Mouse (Mus musculus): ENCODE measurements around the gene Auts2.

The Auts2 gene

GRCm38 (mm10) chr5:131544381-131544780, 998.8 kb downstream of the Auts2 start:
- DNase-seq (ENCODE audit: low read depth in 2 of 2, low spot score in 2 of 2): no peak

DNA sequence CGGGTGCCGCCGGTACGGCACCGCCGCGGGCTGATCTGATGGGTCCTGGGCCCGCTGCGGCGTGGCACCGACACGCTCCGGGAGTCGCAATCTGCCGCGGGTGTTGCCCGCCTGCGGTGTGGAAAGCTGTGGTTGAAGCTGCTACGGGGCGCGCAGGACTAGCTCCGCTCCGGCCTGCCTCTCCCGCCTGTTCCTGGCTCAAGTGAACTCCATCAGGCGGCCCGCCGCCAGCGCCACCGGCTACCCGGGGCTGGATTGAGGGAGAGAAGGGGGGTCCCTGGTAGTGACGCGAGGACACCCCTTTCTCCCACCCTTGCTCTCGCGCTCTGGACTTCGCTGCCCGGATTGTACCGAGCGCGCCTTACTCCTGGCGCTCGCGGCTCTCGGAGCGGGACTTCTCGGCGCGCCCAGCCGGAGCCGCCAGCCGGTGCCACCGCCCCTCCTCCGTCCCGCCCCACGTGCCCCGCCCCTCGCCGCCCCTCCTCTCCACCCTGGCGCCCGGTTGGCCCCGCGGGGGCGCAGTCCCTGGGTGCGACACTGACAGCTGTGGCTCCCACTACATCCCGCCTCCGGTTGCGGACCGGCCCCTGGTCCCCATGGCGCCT, 1004.7 kb downstream of the Auts2 start:
- DNase-seq (ENCODE audit: low read depth in 2 of 2, low spot score in 2 of 2): no peak

DNA sequence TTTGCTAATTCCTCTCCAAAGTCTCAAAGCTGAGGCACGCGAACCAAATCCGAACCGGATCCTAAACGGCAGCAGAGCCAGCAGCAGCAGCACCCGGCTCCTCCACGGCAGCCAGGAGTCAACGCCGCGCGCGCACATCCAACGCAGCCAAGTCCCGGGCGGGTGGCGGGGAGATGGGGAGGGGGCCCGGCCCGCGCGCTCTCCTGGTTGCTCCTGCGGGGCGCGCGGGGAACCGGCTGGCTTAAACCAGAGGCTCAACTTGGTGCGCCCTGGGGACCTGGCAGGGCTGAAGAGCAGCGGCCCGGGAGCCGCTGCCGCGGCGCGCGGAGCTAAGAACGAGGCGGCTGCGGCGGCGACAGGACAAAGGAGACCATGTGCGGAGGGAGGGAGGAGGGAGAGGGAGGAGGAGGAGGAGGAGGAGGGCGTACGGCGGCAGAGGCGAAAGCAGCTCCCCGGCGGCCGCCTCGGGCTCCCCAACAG, 1005.3 kb downstream of the Auts2 start:
- no peak for DNase-seq (ENCODE audit: low read depth in 2 of 2, low spot score in 2 of 2)

GRCm38 (mm10) chr5:131537155-131537830, 1005.9 kb downstream of the Auts2 start:
- no peak for DNase-seq (ENCODE audit: low read depth in 2 of 2, low spot score in 2 of 2)

DNA sequence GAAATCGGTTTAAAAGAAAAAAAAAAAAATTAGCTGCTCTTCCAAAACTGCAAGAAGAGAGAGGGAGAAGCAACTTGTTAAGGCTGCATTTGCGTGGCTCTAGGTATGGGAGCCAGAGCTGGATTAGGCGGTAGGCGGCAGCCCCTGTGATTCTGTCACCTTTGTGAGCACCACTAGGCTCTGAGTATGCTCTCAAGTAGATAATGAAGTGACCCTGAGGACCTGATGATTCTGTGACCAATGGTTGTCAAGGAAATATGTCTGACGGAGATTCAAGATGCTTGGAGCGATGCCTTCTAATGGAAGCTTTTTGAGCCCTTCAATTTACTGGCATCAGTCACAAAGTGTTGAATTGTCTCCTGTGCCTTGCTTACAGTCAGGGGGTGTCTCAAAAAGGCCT, 1007.4 kb downstream of the Auts2 start:
- DNase-seq (ENCODE audit: low read depth in 2 of 2, low spot score in 2 of 2): no peak

DNA sequence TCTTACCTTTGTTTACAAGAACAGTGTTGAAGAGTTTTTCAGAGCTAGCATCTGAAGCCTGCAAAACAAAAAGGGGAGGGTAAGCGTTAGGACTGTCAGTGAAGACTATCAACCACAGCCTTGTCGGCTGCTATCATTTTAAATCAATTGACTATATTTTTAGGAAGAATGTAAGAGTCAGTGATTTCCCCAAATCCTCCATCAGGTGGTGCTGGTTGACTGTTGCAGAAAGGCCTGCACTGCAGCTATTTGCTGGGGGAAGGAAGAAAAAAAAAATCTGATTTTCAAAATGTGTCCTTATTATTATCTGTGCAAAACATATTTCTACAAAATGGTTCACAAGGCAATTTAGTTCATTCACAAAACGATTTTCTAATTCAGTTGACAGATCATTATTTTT, 1009.3 kb downstream of the Auts2 start:
- no peak for DNase-seq (ENCODE audit: low read depth in 2 of 2, low spot score in 2 of 2)

GRCm38 (mm10) chr5:131531744-131532552, 1011.2 kb downstream of the Auts2 start:
- DNase-seq (ENCODE audit: low read depth in 2 of 2, low spot score in 2 of 2): no peak

GRCm38 (mm10) chr5:131530828-131531227, 1012.3 kb downstream of the Auts2 start:
- no peak for DNase-seq (ENCODE audit: low read depth in 2 of 2, low spot score in 2 of 2)

- no peak for DNase-seq (ENCODE audit: low read depth in 2 of 2, low spot score in 2 of 2)
These were observed 1016.5 kb downstream of the Auts2 start for GRCm38 (mm10) chr5:131526666-131527065.

DNA sequence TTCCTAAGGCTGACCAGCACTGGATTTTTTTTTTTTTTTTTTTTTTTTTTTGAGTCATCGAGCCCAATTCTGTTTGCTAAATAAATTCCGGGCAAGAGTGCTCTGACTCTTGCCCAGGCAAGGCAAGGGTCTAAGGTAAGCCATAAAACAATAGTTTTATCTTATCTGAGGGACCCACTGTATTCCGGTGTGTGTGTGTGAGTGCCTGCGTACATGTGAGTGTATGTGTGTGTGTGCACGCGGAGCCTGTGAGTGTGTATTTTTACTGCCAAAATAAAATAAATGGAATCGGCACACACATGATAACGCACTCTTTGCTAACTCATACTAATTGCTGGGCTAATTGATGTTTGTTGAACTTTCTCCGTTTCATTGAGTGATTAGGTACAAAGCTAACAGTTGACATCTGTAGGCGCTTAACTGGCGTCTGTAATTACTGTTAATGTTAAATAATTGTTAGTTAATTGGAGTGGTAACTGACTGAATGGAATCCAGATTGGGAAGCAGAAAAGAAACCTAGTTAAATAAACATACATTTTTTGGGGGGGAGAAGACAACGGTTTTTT, 1018.2 kb downstream of the Auts2 start:
- no peak for DNase-seq (ENCODE audit: low read depth in 2 of 2, low spot score in 2 of 2)

DNA sequence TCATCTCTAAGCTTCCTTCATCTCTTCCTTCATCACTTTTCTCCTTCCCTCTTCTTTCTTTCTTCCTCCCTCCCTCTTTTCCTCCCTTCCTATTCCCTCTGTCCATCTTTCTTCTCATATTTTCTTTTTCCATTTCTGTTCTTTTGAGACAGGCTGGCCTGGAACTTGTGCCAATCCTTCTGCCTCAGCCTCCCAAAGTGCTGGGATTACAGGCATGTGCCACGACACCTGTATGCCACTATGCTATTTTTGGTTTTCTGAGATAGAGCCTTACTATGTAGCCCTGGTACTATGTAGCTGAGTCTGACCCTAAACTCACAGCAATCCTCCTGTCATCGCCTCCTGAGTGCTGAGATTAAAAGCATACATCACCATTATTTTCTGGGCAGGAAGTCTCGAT, 1023.6 kb downstream of the Auts2 start:
- no peak for DNase-seq (ENCODE audit: low read depth in 2 of 2, low spot score in 2 of 2)

GRCm38 (mm10) chr5:131517677-131518076, 1025.5 kb downstream of the Auts2 start:
- DNase-seq (ENCODE audit: low read depth in 2 of 2, low spot score in 2 of 2): no peak

- DNase-seq (ENCODE audit: low read depth in 2 of 2, low spot score in 2 of 2): no peak
These were observed 1027.3 kb downstream of the Auts2 start for GRCm38 (mm10) chr5:131515707-131516407.

GRCm38 (mm10) chr5:131513753-131514152, 1029.4 kb downstream of the Auts2 start:
- DNase-seq (ENCODE audit: low read depth in 2 of 2, low spot score in 2 of 2): no peak

GRCm38 (mm10) chr5:131512617-131513016, 1030.5 kb downstream of the Auts2 start:
- no peak for DNase-seq (ENCODE audit: low read depth in 2 of 2, low spot score in 2 of 2)

- no peak for DNase-seq (ENCODE audit: low read depth in 2 of 2, low spot score in 2 of 2)
These were observed 1032.5 kb downstream of the Auts2 start for GRCm38 (mm10) chr5:131510659-131511058.

- DNase-seq (ENCODE audit: low read depth in 2 of 2, low spot score in 2 of 2): no peak
These were observed 1033.8 kb downstream of the Auts2 start for GRCm38 (mm10) chr5:131509315-131509714.

DNA sequence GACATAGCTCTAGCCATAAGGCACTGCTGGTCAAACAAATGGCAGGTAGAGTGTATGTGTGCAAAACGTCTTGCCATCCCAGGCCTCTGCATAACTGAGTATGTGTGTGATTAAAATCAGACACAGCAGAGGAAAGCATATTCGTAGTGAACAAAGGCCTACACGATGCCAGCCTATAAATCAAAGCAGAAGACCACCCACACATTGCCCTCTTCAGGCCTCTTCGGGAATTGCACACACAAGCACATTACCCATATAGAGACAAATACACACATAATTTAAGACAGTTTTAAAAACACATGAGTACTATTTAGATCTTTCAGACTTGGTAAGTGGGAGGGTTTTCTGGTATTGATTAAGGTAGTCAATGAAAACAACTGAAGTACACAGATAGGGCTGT, 1044.3 kb downstream of the Auts2 start:
- DNase-seq (ENCODE audit: low read depth in 2 of 2, low spot score in 2 of 2): no peak

DNA sequence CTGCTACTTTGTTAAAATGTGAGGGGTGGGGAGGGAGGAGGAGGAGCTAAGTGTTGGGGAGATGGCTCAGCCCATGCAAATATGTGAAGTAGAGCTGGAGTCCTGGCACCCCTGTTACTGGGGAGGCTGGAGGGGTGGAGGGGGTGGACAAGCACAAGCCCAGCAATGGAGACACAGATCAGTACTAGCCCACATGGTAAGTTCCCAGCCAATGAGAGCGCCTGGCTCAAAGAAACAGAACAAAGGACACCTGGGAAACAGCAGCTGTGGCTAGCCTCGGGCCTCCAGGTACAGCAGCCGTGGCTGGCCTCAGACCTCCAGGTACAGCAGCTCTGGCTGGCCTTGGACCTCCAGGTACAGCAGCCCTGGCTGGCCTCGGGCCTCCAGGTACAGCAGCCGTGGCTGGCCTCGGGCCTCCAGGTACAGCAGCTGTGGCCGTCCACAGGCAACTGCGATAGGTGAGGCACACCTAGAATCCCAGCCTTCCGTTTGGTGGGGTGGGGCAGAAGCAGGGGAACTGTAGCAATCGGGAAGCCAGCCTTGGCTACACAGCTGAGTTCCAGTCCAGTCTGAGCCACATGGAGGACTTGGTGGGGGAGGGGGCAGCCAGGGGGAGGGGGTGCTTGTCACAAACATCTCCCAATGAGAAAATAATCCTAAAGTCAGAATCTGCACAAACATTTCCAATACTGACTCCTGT, 1046.5 kb downstream of the Auts2 start:
- DNase-seq (ENCODE audit: low read depth in 2 of 2, low spot score in 2 of 2): no peak

DNA sequence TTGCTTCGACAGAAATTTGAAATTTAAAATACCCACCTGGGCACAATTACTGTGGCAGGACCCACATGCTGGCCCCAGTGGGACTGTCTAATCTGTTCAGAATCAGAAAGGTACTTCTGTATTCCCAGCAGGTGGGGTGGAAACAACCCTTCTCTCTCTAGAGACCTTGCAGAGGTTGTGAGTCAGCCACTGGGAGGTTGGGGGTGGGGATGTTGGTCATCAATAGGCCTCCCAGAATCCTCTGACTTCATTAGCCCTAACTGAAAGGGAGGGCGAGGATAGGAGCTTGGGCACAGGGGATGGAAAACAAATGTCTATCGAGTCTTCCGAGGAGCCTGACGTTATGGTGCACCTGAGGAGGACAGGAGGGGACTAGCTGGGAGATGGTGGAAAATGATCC, 1048.6 kb downstream of the Auts2 start:
- no peak for DNase-seq (ENCODE audit: low read depth in 2 of 2, low spot score in 2 of 2)

- no peak for DNase-seq (ENCODE audit: low read depth in 2 of 2, low spot score in 2 of 2)
These were observed 1050.6 kb downstream of the Auts2 start for GRCm38 (mm10) chr5:131492535-131492934.

All from CD8-positive naive resting alpha-beta T cell, adult 2 months (primary cell).